Mouse (Mus musculus) MEL (cell line): ENCODE measurements at regions not wholly inside any gene's neighbourhood (a gene's known extent, or its start where the extent isn't known, plus 50 kb on each side); places are given as distances from the start of the nearest gene placed in this dataset.
A peak's percentile ranks its signal among the peaks of the same experiment; 100 is the strongest.

Source experiments
- DNase-seq: peaks from one replicate; pipeline ENCODE4 v3.0.0; 2011; ENCODE audit warnings: low read depth, low spot score
- H3K27ac ChIP-seq: 2 replicates; pipeline ENCODE4 v1.5.1; 2012; ENCODE audit warnings: low read depth, mild to moderate bottlenecking, control low read depth, low read length, moderate library complexity; ENCODE audit not compliant: control insufficient read depth
- H3K27me3 ChIP-seq, 2 experiments: fragments of 150-350 bp in 1 of 2; sonication (generic) in 1 of 2; 2 replicates each; pipeline ENCODE4 v1.6.1; 2012; ENCODE audit warnings: low read length in 2 of 2, mild to moderate bottlenecking in 2 of 2, improper control_type of control experiment in 1 of 2, moderate library complexity in 1 of 2; ENCODE audit not compliant: insufficient read depth in 2 of 2, control insufficient read depth in 1 of 2
- H3K36me3 ChIP-seq, 2 experiments: 2 replicates each; pipeline ENCODE4 v1.6.1; 2012 to 2014; ENCODE audit warnings: low read length in 2 of 2, improper control_type of control experiment in 1 of 2, inconsistent platforms in 1 of 2, mild to moderate bottlenecking in 1 of 2; ENCODE audit not compliant: insufficient read depth in 2 of 2, control insufficient read depth in 1 of 2
- H3K4me1 ChIP-seq, 2 experiments: fragments of 150-350 bp in 1 of 2; sonication (generic) in 1 of 2; 2 replicates each; pipeline ENCODE4 v1.6.1; 2012; ENCODE audit warnings: low read length in 2 of 2, improper control_type of control experiment in 1 of 2, mild to moderate bottlenecking in 1 of 2; ENCODE audit not compliant: insufficient read depth in 2 of 2, control insufficient read depth in 1 of 2
- H3K4me3 ChIP-seq, 2 experiments: fragments of 150-350 bp in 1 of 2; sonication (generic) in 1 of 2; 2 replicates each; pipeline ENCODE4 v1.5.1; 2012; ENCODE audit warnings: low read depth in 2 of 2, low read length in 2 of 2, mild to moderate bottlenecking in 2 of 2, moderate library complexity in 2 of 2, control low read depth in 1 of 2, improper control_type of control experiment in 1 of 2; ENCODE audit not compliant: control insufficient read depth in 1 of 2, insufficient read depth in 1 of 2
- H3K79me2 ChIP-seq: 2 replicates; pipeline ENCODE4 v1.6.1; 2012; ENCODE audit warnings: mild to moderate bottlenecking, low read length, moderate library complexity; ENCODE audit not compliant: control insufficient read depth, poor library complexity, insufficient read depth
- H3K9ac ChIP-seq: 2 replicates; pipeline ENCODE4 v1.6.1; 2012; ENCODE audit warnings: low read depth, mild to moderate bottlenecking, control low read depth, low read length, moderate library complexity; ENCODE audit not compliant: control insufficient read depth, poor library complexity, severe bottlenecking
- H3K9me3 ChIP-seq: fragments of 150-350 bp; sonication (generic); replicated peaks from 2 replicates; pipeline ENCODE4 v1.6.1; 2012; ENCODE audit warnings: mild to moderate bottlenecking, low read length, improper control_type of control experiment, moderate library complexity; ENCODE audit not compliant: insufficient read depth
- BHLHE40 ChIP-seq: IDR thresholded peaks from 2 replicates; pipeline ENCODE4 v1.6.1; 2012; ENCODE audit warnings: low read depth, mild to moderate bottlenecking, inconsistent platforms, low read length, improper control_type of control experiment, borderline replicate concordance
- CTCF ChIP-seq, 3 experiments: IDR thresholded peaks in 2 of 3; conservative IDR thresholded peaks in 1 of 3; 2 replicates each; pipeline ENCODE4 v1.5.1; 2011 to 2012; ENCODE audit warnings: low read length in 3 of 3, low read depth in 2 of 3, mild to moderate bottlenecking in 2 of 3, improper control_type of control experiment in 1 of 3, inconsistent platforms in 1 of 3, mixed read lengths in 1 of 3, moderate library complexity in 1 of 3; ENCODE audit not compliant: control insufficient read depth in 1 of 3, insufficient read depth in 1 of 3, poor library complexity in 1 of 3, severe bottlenecking in 1 of 3
- E2F4 ChIP-seq: IDR thresholded peaks from 2 replicates; pipeline ENCODE4 v1.6.1; 2011; ENCODE audit warnings: low read depth, low read length, improper control_type of control experiment, borderline replicate concordance
- EP300 ChIP-seq, 2 experiments: IDR thresholded peaks; 2 replicates each; pipeline ENCODE4 v1.6.1; 2011; ENCODE audit warnings: improper control_type of control experiment in 2 of 2, low read length in 2 of 2, low read depth in 1 of 2, mild to moderate bottlenecking in 1 of 2
- ETS1 ChIP-seq: IDR thresholded peaks from 2 replicates; pipeline ENCODE4 v1.6.1; 2012; ENCODE audit warnings: low read depth, mild to moderate bottlenecking, inconsistent platforms, low read length, improper control_type of control experiment, moderate library complexity
- GABPA ChIP-seq: IDR thresholded peaks from 2 replicates; pipeline ENCODE4 v1.6.1; 2012; ENCODE audit warnings: low read depth, mild to moderate bottlenecking, inconsistent platforms, low read length, improper control_type of control experiment, moderate library complexity
- GATA1 ChIP-seq: IDR thresholded peaks from 2 replicates; pipeline ENCODE4 v1.6.1; 2011; ENCODE audit warnings: low read depth, low read length, improper control_type of control experiment
- KAT2A ChIP-seq: conservative IDR thresholded peaks from 2 replicates; pipeline ENCODE4 v1.6.1; 2012; ENCODE audit warnings: low read depth, low read length, improper control_type of control experiment, inconsistent platforms
- MAFK ChIP-seq: IDR thresholded peaks from 2 replicates; pipeline ENCODE4 v1.6.1; 2011; ENCODE audit warnings: low read depth, mild to moderate bottlenecking, low read length, improper control_type of control experiment, borderline replicate concordance
- MAZ ChIP-seq: IDR thresholded peaks from 2 replicates; pipeline ENCODE4 v1.6.1; 2012; ENCODE audit warnings: low read depth, mild to moderate bottlenecking, inconsistent platforms, low read length, improper control_type of control experiment
- NELFE ChIP-seq: IDR thresholded peaks from 2 replicates; pipeline ENCODE4 v1.6.1; 2011; ENCODE audit warnings: low read depth, low read length, improper control_type of control experiment
- NRF1 ChIP-seq: IDR thresholded peaks from 2 replicates; pipeline ENCODE4 v1.6.1; 2014; ENCODE audit warnings: low read depth, mild to moderate bottlenecking, inconsistent platforms, low read length, improper control_type of control experiment, moderate library complexity; ENCODE audit not compliant: poor library complexity, insufficient read depth, severe bottlenecking
- POLR2A ChIP-seq, 2 experiments: IDR thresholded peaks; 2 replicates each; pipeline ENCODE4 v1.6.1; 2011 to 2012; ENCODE audit warnings: low read length in 2 of 2, mild to moderate bottlenecking in 2 of 2, control low read depth in 1 of 2, improper control_type of control experiment in 1 of 2, low read depth in 1 of 2, moderate library complexity in 1 of 2; ENCODE audit not compliant: control insufficient read depth in 1 of 2, insufficient read depth in 1 of 2, poor library complexity in 1 of 2
- POLR2AphosphoS2 ChIP-seq: IDR thresholded peaks from 2 replicates; pipeline ENCODE4 v1.6.1; 2011; ENCODE audit warnings: low read length, improper control_type of control experiment
- POLR2AphosphoS5 ChIP-seq: IDR thresholded peaks from 2 replicates; pipeline ENCODE4 v1.6.1; 2012; ENCODE audit warnings: low read depth, borderline replicate concordance, mild to moderate bottlenecking, inconsistent platforms, low read length, moderate library complexity, mixed read lengths
- SIN3A ChIP-seq: IDR thresholded peaks from 2 replicates; pipeline ENCODE4 v1.6.1; 2012; ENCODE audit warnings: low read length, improper control_type of control experiment, inconsistent platforms
- TAL1 ChIP-seq: IDR thresholded peaks from 2 replicates; pipeline ENCODE4 v1.6.1; 2012; ENCODE audit warnings: mild to moderate bottlenecking, inconsistent platforms, low read length, moderate library complexity, mixed read lengths
- USF1 ChIP-seq: IDR thresholded peaks from 2 replicates; pipeline ENCODE4 v1.6.1; 2014; ENCODE audit warnings: low read depth, mild to moderate bottlenecking, inconsistent platforms, low read length, improper control_type of control experiment, moderate library complexity
- ZNF384 ChIP-seq: IDR thresholded peaks from 2 replicates; pipeline ENCODE4 v1.6.1; 2012; ENCODE audit warnings: low read depth, mild to moderate bottlenecking, inconsistent platforms, low read length, improper control_type of control experiment

DNA sequence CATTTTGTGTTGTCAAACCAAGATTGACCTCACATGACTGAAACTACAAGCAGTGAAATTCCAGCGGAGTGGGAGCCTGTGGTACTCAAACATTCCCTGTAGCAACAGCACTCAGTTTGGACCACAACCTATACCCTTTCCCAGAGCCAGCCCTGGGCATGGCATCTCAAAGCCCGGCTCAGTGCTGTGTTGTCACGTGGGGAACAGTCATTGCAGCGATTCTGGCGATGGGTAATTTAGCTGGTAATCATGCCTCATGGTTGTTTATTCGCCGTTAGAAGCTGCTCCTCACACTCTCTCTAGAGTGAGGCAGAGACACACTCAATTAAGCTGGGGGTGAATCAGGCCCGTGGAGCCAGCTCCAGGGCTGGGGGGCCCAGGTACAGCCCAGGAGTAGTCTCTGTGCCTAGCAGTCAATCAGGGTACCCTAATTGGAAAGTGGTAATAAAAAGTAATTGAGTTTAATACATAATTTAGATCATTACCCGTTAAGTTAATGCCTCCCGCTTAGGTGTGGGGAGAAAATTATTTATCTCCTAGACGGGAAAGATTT lies 85.5 kb upstream of the A530016L24Rik start:
- Histone ChIP-seq H3K27me3 (no peaks in the 10 kb centered on the region; a peak in 1 of 4 replicates), H3K36me3 (no peaks in the 10 kb centered on the region), H3K79me2 (no peaks in the 10 kb centered on the region), H3K4me1 (no peaks in the 10 kb centered on the region), H3K27ac (no peak overlapping the region), H3K4me3 (no peak overlapping the region)
- no peak for TF ChIP-seq GATA1
- TF ChIP-seq POLR2A (IDR thresholded peaks at IDR 0.05; ENCODE audit: control insufficient read depth in 1 of 2, insufficient read depth in 1 of 2, low read depth in 1 of 2, low read length in 2 of 2, poor library complexity in 1 of 2): 0 out of 4 replicates have a peak, but pooled peaks of 1 of the 2 experiments have one; percentile 26
- TF ChIP-seq, all 39 proteins: peak for 1
- H3K9me3 ChIP-seq: no peaks in the 10 kb centered on the region; the same call in 1 of the 2 replicates
- DNase-seq: no peak
- H3K9ac ChIP-seq: no peak overlapping the region

DNA sequence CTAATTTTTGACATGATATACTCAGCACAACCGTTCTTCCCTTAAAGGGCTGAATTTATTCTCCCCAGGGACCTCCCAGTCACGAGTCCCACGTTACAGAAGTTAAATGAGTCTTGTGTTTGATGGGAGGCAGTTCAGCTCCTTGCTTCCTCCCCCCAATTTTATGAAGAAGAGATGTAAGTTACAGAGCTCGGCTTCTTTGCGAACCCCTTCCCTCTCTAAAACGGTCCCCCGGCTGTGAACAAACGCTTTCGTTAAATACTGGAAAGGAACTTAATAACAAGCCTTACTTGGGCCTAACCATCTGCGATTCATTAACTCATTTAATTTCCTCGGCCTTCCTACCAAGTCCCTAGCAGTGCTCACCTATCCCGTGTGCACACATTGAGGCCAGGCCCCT lies 84.9 kb upstream of the A530016L24Rik start:
- no peak for TF ChIP-seq E2F4
- TF ChIP-seq MAFK: no peak
- TF ChIP-seq KAT2A: no peak
- no peak for TF ChIP-seq POLR2AphosphoS5
- no peak for TF ChIP-seq EP300 (IDR thresholded peaks at IDR 0.05; ENCODE audit: low read depth in 1 of 2, low read length in 2 of 2)
- TF ChIP-seq SIN3A: no peak
- no peak for TF ChIP-seq MAZ
- TF ChIP-seq CTCF (IDR thresholded peaks at IDR 0.05 in 2 of 3, conservative IDR thresholded peaks at IDR 0.05 in 1 of 3; ENCODE audit: control insufficient read depth in 1 of 3, insufficient read depth in 1 of 3, low read depth in 2 of 3, low read length in 3 of 3, poor library complexity in 1 of 3, severe bottlenecking in 1 of 3): no peak
- TF ChIP-seq ZNF384: no peak
- TF ChIP-seq GABPA: no peak
- no peak for TF ChIP-seq BHLHE40
- no peak for TF ChIP-seq NRF1
- no peak for TF ChIP-seq USF1
- TF ChIP-seq POLR2AphosphoS2: no peak
- TF ChIP-seq NELFE: no peak
- TF ChIP-seq ETS1: no peak
- no peak for TF ChIP-seq TAL1
- Histone ChIP-seq H3K9me3 (no peaks in the 10 kb centered on the region; the same call in 1 of the 2 replicates), H3K4me3 (no peak overlapping the region), H3K27me3 (no peaks in the 10 kb centered on the region; a peak in 1 of 4 replicates), H3K79me2 (no peaks in the 10 kb centered on the region), H3K9ac (no peak overlapping the region), H3K36me3 (no peaks in the 10 kb centered on the region), H3K27ac (no peak overlapping the region), H3K4me1 (no peaks in the 10 kb centered on the region)
- DNase-seq: no peak
